Mouse (Mus musculus) urinary bladder, postnatal 4 days (tissue): ENCODE data around the gene Olfr279.

Experiments
- DNase-seq, 2 experiments: peaks; one replicate each; pipeline ENCODE4 v3.0.0; 2021 to 2022; ENCODE audit warnings: low spot score in 2 of 2

Olfr279 gene

DNA sequence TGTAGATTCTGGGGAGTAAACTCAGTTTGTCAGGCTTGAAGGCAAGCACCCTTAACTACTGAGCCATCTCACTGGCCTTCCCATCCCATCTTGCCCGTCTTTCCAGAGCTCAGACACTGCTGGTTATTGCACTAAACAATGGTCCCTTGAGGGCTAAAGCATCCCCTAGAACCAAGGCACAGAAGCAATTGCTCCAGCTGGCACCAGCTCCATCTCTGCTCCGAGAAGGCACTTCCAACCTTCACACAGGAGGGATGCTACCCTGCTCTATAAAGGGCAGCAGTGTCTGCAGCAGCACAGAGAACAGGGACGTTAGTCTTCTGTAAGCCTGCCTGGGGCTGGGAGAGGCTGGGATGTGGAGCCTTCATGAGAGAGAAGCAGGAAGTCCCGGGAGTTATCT is at the start of gene Olfr279:
TSS of gene Olfr279 (plus strand) at position 301 of the 400 bp plus-strand sequence.
- no peak for DNase-seq

DNA sequence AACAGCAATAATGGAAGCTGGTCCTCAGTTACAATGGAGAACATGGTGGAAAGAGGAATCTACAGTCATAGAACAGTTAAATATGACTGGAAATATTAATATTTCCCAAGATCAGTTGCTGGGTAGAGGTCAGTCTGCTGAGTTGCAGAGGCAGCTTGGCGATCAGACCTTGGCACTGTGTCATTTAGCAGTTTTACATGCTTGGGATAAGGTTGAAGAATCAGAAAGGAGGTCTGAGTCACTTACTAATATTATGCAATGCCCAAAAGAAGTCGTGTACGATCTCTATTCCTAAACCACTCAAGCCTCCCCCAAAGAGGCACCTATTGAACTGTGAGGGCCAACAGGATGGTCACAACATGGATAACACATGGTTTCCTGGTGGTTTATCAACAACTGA is 47.6 kb upstream of the Olfr279 start:
- DNase-seq: no peak

DNA sequence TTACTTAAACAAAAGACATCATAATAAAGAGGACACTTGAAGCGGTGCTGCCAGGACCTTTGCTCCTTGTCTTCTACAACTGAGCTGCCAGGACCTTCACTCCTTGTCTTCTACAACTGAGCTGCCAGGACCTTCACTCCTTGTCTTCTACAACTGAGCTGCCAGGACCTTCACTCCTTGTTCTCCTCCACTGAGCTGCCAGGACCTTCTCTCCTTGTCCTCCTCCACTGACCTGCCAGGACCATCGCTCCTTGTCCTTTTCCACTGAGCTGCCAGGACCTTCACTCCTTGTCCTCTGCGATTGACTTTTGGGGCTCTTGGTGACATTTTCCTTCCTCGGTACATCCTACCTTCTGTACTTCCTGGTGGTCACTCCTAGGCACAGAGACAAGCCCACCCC is 43.7 kb upstream of the Olfr279 start:
- DNase-seq: no peak

DNA sequence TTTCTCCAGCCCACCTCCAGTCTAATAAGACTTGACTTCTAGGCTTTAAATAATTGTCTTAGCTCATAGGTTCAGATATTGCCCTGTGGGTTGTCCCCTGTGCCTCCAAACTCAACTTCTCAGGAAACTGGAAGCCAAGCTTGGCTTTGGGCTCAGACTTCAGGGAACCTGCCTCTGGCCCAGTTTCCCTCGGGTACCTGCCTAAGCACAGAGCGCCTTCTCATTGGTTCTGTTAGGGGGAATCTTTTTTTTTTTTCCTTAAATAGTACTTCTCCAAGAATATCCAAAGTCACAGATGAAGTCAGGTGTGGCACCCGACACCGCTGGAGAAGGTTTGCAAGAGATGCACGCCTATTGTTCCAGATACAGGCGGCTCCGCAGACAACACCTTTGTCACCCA is 39.9 kb upstream of the Olfr279 start, which contains the start of gene Olfr281:
TSS of gene Olfr281 (plus strand) at position 301 of the 400 bp plus-strand sequence.
- DNase-seq: no peak

DNA sequence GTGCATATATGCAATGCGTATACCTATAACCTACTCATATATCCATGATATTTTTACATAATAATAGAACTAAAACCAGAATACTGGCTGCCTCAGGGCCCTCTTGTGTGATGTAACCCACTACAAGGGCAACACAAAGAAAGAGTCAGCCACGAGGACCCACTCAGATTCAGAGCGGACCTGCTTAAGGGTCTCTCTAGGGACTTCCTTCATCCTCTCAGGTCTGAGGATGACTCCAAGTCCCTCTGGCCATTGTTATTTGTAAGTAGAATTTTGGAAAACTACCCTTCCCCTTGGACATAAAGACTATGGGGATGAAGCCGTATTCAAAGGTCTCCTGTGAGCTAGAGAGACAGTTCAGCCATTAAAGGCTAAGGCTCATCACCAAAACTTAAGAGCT is 22.6 kb upstream of the Olfr279 start, which contains the start of gene OR5BS1P:
TSS of gene OR5BS1P (plus strand) at position 301 of the 400 bp plus-strand sequence.
- no peak for DNase-seq

DNA sequence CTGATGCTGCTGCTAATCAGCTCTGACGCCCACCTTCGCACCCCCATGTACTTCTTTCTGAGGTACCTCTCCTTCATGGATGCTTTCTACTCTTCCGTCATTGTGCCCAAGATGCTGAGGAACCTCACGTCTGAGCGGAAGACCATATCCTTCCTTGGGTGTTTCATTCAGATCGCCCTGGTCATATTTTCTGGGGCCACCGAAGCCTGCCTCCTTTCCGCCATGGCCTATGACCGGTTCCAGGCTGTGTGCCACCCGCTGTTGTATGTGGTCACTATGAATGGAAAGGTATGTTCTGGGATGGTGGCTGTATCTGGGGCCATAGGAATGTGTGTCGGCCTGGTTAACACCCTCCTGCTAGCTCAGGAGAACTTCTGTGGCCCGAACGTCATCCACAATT is 20.7 kb upstream of the Olfr279 start:
- DNase-seq: no peak

DNA sequence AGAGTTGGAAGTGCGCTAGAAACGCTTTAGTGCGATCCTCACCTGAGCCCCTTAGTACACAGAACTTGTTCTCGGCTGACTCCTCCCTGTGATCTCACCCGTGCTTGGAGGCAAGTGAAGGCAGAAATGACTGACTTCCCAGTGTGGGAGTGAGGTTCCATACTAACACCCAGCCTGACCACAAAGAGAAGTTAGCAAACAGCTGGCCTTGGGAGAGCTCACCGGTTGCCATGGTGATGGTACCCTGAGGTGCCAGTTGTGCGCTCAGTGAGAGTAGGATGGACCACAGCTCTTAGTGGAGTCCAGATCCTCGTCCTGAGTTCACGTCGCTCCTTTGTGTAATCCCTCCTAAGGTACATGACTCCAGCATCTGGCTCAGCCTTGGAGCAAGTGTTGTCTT is 17.2 kb upstream of the Olfr279 start:
- DNase-seq: no peak

DNA sequence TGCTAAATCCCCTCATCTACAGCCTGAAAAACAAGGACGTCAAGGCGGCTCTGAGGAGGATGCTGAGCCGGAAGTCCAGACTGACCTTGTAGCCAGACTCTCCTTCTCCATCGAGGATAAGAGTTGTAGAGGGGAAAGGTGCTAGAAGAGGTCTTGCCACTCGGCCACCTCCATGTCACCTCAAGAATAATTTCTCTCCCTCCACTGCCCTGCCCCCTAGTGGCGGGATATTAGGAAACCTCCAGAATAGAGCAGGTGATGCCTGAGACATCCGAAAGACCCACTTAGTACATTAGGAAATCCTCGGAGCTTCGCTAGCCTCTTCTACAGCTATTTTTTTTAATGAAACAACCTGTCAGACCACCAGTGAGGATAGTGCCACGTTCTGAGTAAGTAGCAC is 16.8 kb upstream of the Olfr279 start:
- DNase-seq: no peak

DNA sequence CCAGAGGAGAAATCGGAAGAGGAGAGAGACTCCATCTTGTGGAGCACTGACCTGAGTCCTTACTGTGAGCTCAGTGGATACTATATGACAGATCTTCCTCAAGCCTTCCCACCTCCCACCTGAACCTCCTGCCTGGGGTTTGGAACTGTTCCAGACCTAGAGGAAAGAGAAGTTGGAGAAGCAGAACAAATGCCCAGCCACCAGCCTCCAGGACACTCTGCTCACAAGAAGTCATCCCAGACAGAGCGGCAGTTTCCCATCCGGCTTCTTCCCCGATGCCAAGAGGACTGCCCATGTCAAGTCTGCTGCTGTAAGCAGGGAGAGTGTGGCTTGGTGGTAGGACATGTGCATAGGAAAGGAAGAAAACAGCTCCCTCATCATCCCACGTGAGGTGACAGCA is 15.9 kb upstream of the Olfr279 start:
- DNase-seq: no peak

DNA sequence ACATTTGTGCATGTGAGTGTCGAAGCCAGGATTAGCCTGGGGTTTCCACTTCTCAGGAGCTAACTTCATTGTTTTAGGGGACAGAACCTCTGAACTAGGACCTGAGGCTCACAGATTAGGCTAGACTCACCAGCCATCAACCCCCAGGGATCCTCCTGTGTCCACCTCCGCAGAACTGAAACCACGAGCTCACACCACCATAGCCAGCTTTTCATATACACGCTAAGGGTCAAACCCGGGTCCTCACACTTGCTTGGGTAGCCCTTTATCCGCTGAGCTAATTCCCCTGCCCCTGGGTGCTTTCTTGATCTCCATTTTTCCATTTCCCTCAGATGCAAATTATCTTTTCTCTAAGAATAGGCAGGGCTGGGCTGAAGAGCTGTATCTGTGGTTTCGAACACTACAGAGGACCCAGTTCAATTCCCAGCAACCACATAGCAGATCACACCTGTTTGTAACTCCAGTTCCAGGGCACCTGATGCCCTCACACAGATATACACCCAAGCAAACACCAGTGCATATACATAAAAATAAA is 12.6 kb upstream of the Olfr279 start:
- no peak for DNase-seq

DNA sequence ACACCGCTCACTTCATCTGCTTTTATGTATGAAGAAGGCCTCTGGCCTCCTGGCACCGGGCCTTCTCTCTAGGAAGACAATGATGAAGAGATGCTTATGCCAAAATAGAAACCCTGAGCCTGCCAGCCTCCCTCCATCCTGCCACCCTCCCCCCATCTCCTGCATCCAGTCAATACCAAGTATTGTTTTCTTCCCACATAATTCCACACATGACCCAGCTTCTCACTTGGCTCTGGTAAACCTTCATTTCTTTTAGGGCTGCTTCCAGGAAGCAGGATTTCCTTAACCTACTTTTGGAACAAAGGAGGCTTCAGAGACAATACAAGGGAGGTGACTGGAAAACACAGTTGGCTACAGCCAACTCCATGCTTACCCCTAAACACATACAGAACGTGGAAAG is 9.5 kb upstream of the Olfr279 start, which contains the start of gene Lalba:
TSS of gene Lalba (minus strand) at position 21 of the 400 bp plus-strand sequence.
- DNase-seq: no peak

DNA sequence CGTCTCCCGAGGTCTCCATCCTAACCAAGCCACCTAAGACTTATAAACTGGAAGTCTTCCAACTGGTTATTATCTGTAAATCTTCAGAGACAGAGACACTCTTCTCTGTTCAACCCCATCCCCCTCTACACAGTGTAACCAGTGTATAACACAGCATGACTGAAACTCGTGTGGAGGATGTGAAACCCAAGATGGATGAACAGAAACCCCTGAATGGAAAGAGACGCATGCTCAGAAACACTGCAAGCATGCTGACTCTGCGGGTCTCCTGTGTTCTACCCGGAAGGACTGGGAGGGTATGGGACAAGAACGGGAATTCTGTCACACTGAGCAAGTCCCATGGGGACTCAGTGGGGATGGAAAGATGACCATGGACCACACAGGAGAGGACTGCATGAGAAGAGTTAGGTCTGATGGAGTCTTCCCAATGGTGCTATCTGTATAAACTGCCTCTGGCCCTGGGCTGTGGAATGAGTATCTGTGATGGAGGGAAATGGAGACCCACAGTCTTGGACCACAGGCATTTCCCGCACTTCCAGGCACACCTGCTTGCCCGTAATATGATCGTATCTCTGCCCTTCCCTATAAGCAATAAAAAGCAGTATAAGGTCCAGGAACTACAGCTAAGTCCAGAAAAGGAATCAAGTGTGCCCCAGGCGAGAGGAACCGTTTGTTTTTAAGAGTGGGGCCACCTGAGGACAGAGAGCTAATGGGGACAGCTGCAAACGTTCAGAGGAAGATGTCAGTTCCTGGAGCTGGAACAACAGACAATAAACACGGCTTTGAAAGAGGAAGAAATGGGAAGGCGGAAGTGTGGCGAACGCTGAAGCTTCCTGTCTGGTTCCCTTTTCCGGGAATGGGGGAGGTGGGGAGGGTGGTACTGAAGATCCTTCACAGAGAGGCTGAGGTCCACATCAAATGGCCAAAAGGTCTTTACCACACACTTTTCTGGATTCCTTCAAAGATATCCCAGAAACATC is 8.0 kb upstream of the Olfr279 start:
- peak in 1 of 2 experiments; percentile 31 for DNase-seq

DNA sequence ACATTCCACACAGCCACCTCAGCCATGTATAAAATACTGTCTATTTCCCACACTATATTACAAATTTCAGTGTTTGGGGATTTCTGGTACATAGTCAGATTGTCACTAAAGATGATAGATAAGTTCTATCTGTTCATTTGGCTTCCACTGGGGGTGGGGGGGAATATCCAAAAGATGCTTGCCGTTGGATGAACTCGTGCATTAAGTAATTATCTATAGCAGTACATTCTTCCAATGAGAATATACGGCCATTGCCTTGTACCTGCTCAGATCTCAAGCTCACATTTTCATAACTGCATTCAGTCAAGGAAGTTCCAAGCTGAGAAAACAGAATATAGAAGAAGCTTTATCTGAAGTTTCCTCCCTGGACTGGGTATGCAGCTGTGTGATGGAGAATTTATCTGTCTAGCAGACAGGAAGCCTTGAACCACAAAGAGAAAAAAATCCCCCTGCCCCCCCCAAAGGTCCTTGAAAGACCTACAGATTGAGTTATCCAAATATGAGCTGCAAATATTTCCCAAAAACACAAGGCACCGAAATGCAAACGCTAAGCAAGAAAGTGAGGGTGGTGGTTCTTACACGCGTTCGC is 5.7 kb upstream of the Olfr279 start:
- no peak for DNase-seq

DNA sequence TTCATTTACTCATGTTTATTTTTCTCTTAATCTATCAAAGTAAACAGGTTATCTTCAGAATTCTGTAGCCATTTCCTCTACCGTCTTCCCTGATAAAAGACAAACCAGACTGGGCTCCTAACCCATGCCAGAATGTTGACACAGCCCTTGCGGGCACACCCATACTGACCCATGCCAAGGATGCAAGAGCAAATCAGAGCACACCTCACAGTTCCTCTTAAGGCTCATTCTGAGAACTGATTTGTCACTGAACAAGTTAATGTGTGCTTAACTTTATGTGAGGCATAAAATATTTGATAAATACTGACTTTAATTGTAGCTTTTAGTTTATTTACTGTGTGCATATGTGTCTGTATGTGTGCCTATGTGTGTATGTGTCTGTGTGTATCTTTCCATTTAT is 870 bp upstream of the Olfr279 start:
- no peak for DNase-seq

DNA sequence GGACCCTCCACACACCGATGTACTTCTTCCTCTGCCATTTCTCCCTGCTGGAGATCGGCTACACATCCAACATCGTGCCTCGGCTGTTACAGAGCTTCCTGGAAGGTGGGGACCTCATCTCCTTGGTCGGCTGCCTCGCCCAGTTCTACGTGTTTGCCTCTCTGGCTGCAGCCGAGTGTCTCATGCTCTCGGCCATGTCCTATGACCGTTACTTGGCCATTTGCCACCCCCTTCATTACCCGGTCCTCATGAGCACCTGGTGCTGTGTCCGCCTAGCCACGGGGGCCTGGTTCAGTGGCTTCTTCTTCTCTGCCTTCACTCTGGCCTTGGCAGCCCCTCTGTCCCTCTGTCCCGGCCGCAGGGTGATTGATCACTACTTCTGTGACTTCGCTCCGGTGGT is 5.4 kb downstream of the Olfr279 start:
- no peak for DNase-seq

DNA sequence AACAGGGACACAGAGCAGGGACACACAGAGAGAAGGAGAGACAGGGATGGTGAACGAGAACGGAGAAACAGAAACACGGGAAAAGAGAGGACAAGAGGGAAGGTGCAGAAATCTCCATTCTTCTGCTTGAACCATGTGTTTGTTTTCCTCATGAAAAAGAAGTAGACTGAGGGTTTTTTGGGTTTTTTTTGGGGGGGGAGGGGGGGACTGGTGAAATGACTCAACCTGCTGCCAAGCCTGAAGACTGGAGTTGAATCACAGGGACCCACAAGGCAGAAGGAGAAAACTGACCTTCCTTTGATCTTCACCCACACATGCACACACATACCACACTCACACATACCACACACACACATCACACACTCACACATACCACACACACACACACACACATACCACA is 11.1 kb downstream of the Olfr279 start:
- DNase-seq: no peak

DNA sequence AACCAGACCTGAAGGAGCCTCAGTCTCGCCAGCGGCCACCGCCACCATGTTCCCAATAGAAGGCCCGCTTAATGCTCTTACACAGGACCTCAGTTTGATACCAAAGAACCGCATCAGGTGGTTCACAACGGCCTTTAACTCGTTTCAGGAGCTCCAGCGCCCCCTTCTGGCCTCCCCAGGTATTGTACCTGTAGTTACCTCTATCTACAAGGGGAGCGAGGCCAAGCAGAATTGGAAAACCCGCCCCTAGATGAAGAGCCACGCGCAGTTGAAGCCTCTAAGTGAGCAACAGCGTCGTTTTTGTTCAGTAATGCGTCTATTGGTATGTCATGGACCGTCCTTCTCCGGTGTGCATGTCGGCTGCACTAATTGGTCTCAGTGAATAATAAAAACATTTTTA is 12.3 kb downstream of the Olfr279 start:
- DNase-seq: peak; percentile 32 to 79

DNA sequence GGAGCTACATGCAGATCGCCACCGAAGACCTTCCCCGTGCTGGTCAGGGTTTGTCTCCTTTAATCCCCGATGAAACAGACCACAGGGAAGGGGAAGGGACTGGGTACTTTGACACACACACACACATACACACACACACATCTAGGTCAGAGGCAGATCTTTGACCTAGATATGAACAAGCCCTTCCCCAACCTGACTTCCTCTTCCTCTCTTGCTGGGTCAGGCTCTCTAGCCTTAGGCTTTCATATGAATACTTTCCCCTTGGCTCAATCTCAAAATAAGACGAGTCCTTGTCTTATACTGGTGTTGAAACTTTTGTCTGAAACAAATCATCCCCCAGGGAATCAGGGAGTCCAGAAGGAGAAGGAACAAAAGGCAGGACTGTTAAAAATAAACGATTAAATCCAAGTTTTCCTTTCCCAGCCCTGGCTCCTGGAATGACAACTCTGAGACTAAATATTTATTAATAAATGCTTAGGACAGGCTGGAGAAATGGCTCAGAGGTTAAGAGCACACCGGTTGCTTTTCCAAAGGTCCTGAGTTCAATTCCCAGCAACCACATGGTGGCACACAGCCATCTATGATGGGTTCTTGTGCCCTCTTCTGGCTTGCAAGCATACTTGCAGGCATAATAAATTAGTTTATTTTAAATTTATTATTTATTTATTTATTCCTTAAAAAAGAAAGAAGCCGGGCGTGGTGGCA is 14.2 kb downstream of the Olfr279 start:
- DNase-seq: no peak

DNA sequence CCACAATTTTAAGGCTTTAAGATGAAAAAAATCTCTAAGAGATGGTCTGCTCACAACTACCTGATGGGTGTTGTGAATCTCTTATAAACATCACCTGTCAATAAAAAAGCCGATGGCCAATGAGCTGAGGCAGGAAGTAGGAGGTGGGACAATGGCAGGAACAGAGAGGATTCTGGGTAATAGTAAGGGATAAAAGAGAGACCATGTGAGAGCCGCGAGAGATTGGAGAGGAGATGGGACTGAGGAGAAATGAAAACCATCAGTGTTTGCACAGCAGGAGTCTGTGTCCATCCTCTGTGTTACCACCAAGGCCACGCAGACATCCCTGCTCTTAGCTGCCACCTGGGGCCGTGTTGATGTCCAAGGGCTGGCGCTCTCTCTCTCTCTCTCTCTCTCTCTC is 15.1 kb downstream of the Olfr279 start:
- DNase-seq: no peak

DNA sequence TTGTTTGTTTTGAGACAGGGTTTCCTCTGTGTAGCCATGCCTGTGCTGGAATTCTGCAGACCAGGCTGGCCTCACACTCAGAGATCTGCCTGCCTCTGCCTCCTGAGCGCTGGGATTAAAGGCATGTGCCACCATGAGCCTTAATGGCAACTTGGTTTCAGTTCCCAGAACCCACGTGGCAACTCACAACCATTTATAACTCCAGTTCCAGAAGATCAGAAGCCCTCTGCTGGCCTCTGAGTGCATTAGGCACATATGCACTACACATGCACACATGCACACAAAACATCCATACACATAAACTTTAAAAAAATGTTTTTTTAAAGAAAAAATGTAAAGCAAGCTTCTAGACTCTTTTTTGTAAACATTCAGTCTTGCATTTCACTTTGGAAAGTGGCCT is 17.2 kb downstream of the Olfr279 start:
- no peak for DNase-seq

DNA sequence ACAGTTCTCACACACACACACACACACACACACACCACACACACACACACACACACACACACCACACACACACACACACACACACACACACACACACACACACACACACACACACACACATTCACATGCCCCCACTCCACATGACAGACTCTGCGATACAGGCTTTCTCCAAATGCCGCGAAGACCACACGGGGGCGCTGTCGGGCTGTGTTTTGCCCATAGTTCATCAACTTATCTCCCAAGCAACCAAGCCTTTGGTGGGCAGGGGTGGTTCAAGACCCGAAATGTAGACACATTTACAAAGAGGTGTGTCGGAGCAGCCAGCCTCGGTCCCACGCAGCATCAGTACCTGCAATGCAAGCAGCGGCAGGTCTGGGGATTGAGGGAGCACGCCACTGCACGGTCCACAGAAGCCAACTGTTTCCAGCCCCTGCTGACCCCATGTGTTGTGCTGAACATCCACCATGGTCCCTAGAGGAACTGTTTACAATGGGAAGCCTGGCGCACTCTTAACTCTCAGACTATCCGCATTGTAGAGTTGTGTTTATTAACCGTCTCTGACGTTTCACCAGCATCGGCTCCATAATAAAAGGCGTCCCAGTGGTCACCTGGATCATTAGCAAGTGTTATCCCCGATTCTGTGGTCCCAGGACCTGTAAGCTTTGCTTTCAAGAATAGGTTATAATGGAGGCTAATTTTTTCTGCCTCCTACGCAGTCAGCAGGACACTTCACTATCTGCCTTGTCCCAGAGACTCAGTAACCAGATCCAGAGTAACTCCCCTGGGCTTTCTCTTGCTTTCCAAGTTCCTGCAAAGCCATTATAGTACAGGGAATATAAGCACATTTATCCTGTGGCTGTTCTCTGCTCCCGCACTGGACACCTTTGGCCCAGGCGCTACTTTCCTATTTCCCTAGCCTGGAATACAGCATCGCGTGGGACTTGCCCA is 18.5 kb downstream of the Olfr279 start:
- peak; percentile 44 to 80 for DNase-seq
